Mouse (Mus musculus) left cerebral cortex, adult 2 months (tissue): ENCODE measurements around the gene Clca4a. TPM values are rescaled to one million over a fixed set of nuclear protein-coding genes. Genes with fewer than 3 reads are reported as not detected.
A peak's percentile ranks its signal among the peaks of the same experiment; 100 is the strongest.

Experiments
- DNase-seq, 2 experiments: peaks; one replicate each; pipeline ENCODE4 v3.0.0; 2021 to 2022; ENCODE audit warnings: low spot score in 2 of 2, mixed read lengths in 1 of 2; ENCODE audit errors: extremely low spot score in 1 of 2
- H3K27ac ChIP-seq: fragments of 200-600 bp; 2 replicates; pipeline ENCODE4 v1.8.1; 2022
- H3K4me3 ChIP-seq: fragments of 200-600 bp; 2 replicates; pipeline ENCODE4 v1.8.1; 2022
- CTCF ChIP-seq: fragments of 200-600 bp; IDR thresholded peaks from 2 replicates; pipeline ENCODE4 v1.8.1; 2022; ENCODE audit warnings: antibody characterized with exemption, mild to moderate bottlenecking, moderate library complexity
- intact Hi-C: fragments of 180-260 bp; cut with DNase I; formaldehyde crosslinking; loops from one replicate; pipeline ENCODE4 v1.15.1; 2025
- long read RNA-seq, 2 experiments: library from polyadenylated mRNA; stranded (forward); transcript quantifications; one replicate each; pipeline ENCODE4 v2.0.0; 2021; ENCODE audit warnings: borderline mapping rate in 2 of 2
- total RNA-seq, 2 experiments: library from RNA; stranded (reverse); gene quantifications; 2 replicates each; pipeline ENCODE4 v1.2.3; 2021

The Clca4a gene
- not detected for total RNA-seq
- long read RNA-seq, experiment 1 = 0 reads
- long read RNA-seq, experiment 2 = 0 reads

- TF ChIP-seq CTCF = no peak
- intact Hi-C loops = no loop called here
- Histone ChIP-seq H3K27ac (no peak within 1 kb of the TSS), H3K4me3 (no peak within 1 kb of the TSS)
- no peak for DNase-seq
Measured at GRCm38 (mm10) chr3:144974945-144975344, at the start of gene Clca4a. Gene Clca4a (minus strand): TSS chr3:144975045.

GRCm38 (mm10) chr3:145017807-145018206, 43.0 kb upstream of the Clca4a start:
- intact Hi-C loops = no loop called here
- no peak for TF ChIP-seq CTCF
- no peak overlapping the region for H3K4me3 ChIP-seq

GRCm38 (mm10) chr3:145004422-145004821, 29.6 kb upstream of the Clca4a start:
- Histone ChIP-seq H3K27ac (no peak overlapping the region), H3K4me3 (no peak overlapping the region)
- intact Hi-C loops = no loop called here
- TF ChIP-seq CTCF = peak; percentile 59
- no peak for DNase-seq

More at GRCm38 (mm10) chr3:145017807-145018206, 43.0 kb upstream of the Clca4a start:
- no peak for DNase-seq
- H3K27ac ChIP-seq = no peak overlapping the region

GRCm38 (mm10) chr3:145000912-145001311, 26.1 kb upstream of the Clca4a start:
- no peak overlapping the region for H3K27ac ChIP-seq
- no peak for TF ChIP-seq CTCF
- DNase-seq = no peak
- H3K4me3 ChIP-seq = no peak overlapping the region
- intact Hi-C loops = no loop called here

- H3K27ac ChIP-seq = no peak overlapping the region
- intact Hi-C loops = no loop called here
- TF ChIP-seq CTCF = no peak
- no peak overlapping the region for H3K4me3 ChIP-seq
- no peak for DNase-seq
Measured at GRCm38 (mm10) chr3:144993055-144993454, 18.2 kb upstream of the Clca4a start.

- H3K4me3 ChIP-seq = no peak overlapping the region
- no peak for DNase-seq
- H3K27ac ChIP-seq = no peak overlapping the region
- no peak for TF ChIP-seq CTCF
- intact Hi-C loops = no loop called here
Measured at GRCm38 (mm10) chr3:144992618-144993017, 17.8 kb upstream of the Clca4a start.

GRCm38 (mm10) chr3:144985890-144986289, 11.0 kb upstream of the Clca4a start:
- TF ChIP-seq CTCF = no peak
- intact Hi-C loops = no loop called here
- Histone ChIP-seq H3K27ac (no peak overlapping the region), H3K4me3 (no peak overlapping the region)
- DNase-seq = no peak

GRCm38 (mm10) chr3:144980551-144980950, 5.7 kb upstream of the Clca4a start:
- TF ChIP-seq CTCF = no peak
- DNase-seq = no peak
- Histone ChIP-seq H3K27ac (no peak overlapping the region), H3K4me3 (no peak overlapping the region)
- intact Hi-C loops = no loop called here

GRCm38 (mm10) chr3:144977631-144978030, 2.8 kb upstream of the Clca4a start:
- no peak for TF ChIP-seq CTCF
- Histone ChIP-seq H3K4me3 (no peak overlapping the region), H3K27ac (no peak overlapping the region)
- intact Hi-C loops = no loop called here
- no peak for DNase-seq

GRCm38 (mm10) chr3:144976091-144976490, 1.2 kb upstream of the Clca4a start:
- TF ChIP-seq CTCF = no peak
- DNase-seq = no peak
- intact Hi-C loops = no loop called here
- H3K4me3 ChIP-seq = no peak overlapping the region
- H3K27ac ChIP-seq = no peak overlapping the region

- no peak for DNase-seq
- intact Hi-C loops = no loop called here
- no peak overlapping the region for H3K4me3 ChIP-seq
- H3K27ac ChIP-seq = no peak overlapping the region
- no peak for TF ChIP-seq CTCF
Measured at GRCm38 (mm10) chr3:144971553-144972270, 3.1 kb downstream of the Clca4a start.

- no peak overlapping the region for H3K27ac ChIP-seq
- intact Hi-C loops = no loop called here
- TF ChIP-seq CTCF = no peak
- no peak overlapping the region for H3K4me3 ChIP-seq
- DNase-seq = no peak
Measured at GRCm38 (mm10) chr3:144969755-144970154, 5.1 kb downstream of the Clca4a start.

- intact Hi-C loops = no loop called here
- H3K27ac ChIP-seq = no peak overlapping the region
- no peak for DNase-seq
- no peak overlapping the region for H3K4me3 ChIP-seq
- TF ChIP-seq CTCF = no peak
Measured at GRCm38 (mm10) chr3:144966074-144966473, 8.8 kb downstream of the Clca4a start.
